Mouse (Mus musculus) heart, postnatal 0 days (tissue): ENCODE measurements at regions not wholly inside any gene's neighbourhood (a gene's known extent, or its start where the extent isn't known, plus 50 kb on each side); places are given as distances from the start of the nearest gene placed in this dataset.

ENCODE experiments used
- CTCF ChIP-seq: IDR thresholded peaks from 2 replicates; pipeline ENCODE4 v1.5.1; 2016; ENCODE audit warnings: antibody characterized with exemption, control low read depth, low read depth
- EP300 ChIP-seq: IDR thresholded peaks from 2 replicates; pipeline ENCODE4 v1.6.1; 2016; ENCODE audit warnings: antibody characterized with exemption, low read depth

DNA sequence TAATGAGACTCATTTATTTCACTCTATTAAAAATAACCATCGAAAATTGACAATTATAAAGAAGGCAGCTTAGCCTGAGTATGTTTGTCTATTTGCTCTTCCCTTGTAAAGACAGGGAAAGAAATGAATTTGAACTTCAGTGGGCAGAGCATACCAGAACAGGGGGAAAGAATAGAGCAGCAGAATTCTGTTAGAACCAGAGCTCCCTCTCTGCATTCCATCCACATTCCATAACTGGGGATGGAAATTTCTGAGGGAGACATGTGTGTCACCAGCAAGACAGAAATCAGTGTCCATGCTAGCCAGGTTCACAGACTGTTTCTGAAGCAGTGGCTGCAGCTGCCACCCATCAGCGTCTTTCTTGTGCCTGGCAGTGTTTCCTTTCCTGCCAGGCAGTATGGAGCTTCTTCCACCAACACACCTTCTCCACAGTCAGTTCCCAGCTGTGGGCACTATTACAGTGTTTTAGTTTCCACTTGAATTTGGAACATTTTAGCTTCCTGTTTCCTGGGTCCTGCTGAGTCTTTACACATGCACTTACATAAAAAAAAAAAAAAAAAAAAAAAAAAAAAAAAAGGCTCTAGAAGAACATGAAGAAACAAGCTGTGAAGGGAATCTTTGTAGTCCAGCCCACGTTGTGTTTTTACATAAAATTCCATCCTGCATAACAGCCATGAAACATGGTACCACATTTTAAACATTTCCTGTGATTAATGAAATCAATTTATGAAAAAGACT, 365.7 kb downstream of the Jrkl start:
- no peak for TF ChIP-seq CTCF
- no peak for TF ChIP-seq EP300
